Comparison of ENCODE assay signal across 21 mouse cellular contexts in genomic region chr3:29176991-29177390, GRCm38 (mm10).
"Had no signal": no experiment of that assay in that cellular context is flagged by ENCODE, and none has a peak within 500 bp of the region (broad histone marks: within the 10 kb centered on the region; RNA-seq: fewer than 3 reads in every experiment).

No protein-coding gene starts in this region.

- H3K4me2 ChIP-seq: liver, embryonic 11.5 days; liver, embryonic 15.5 days; midbrain, embryonic 12.5 days; midbrain, embryonic 15.5 days; neural tube, embryonic 12.5 days; neural tube, embryonic 15.5 days had no signal

- H3K9ac ChIP-seq: liver, embryonic 15.5 days; midbrain, embryonic 12.5 days; midbrain, embryonic 15.5 days; neural tube, embryonic 12.5 days; neural tube, embryonic 15.5 days had no signal

- H3K27me3 ChIP-seq: liver, embryonic 15.5 days; midbrain, embryonic 12.5 days; midbrain, embryonic 15.5 days; neural tube, embryonic 12.5 days; neural tube, embryonic 15.5 days had no signal

- H3K4me3 ChIP-seq: left cerebral cortex, adult 2 months; liver, embryonic 15.5 days; midbrain, embryonic 12.5 days; midbrain, embryonic 15.5 days; neural tube, embryonic 12.5 days; neural tube, embryonic 15.5 days had no signal

- H3K27ac ChIP-seq: left cerebral cortex, adult 2 months; liver, embryonic 15.5 days; macrophage; midbrain, embryonic 12.5 days; midbrain, embryonic 15.5 days; neural tube, embryonic 12.5 days; neural tube, embryonic 15.5 days; stomach, postnatal 0 days had no signal

- DNase-seq: kidney, adult 18-20 months; kidney, adult 9 months; kidney, postnatal 25 days; layer of hippocampus, postnatal 36 days; right cerebral cortex, adult 18-20 months; right cerebral cortex, postnatal 14 days; right cerebral cortex, postnatal 4 days; thymus, adult 2 months; thymus, postnatal 14 days; thymus, postnatal 4 days had no signal

- H3K36me3 ChIP-seq: liver, embryonic 15.5 days; midbrain, embryonic 15.5 days; neural tube, embryonic 12.5 days; neural tube, embryonic 15.5 days had no signal

- H3K9me3 ChIP-seq: liver, embryonic 15.5 days; midbrain, embryonic 12.5 days; midbrain, embryonic 15.5 days; neural tube, embryonic 12.5 days; neural tube, embryonic 15.5 days had no signal

- ATAC-seq: inflammation-experienced regulatory T-cells, adult 6 months; intestine, embryonic 16.5 days; midbrain, embryonic 15.5 days had no signal

- H3K4me1 ChIP-seq: liver, embryonic 15.5 days; neural tube, embryonic 12.5 days; neural tube, embryonic 15.5 days had no signal
